Mouse (Mus musculus): ENCODE data around the gene Gm3336. TPM values are rescaled to one million over a fixed set of nuclear protein-coding genes. Genes with fewer than 3 reads are reported as not detected.
A peak's percentile ranks its signal among the peaks of the same experiment; 100 is the strongest.

The Gm3336 gene
- total RNA-seq, 1 experiment: 1.8 TPM

DNA sequence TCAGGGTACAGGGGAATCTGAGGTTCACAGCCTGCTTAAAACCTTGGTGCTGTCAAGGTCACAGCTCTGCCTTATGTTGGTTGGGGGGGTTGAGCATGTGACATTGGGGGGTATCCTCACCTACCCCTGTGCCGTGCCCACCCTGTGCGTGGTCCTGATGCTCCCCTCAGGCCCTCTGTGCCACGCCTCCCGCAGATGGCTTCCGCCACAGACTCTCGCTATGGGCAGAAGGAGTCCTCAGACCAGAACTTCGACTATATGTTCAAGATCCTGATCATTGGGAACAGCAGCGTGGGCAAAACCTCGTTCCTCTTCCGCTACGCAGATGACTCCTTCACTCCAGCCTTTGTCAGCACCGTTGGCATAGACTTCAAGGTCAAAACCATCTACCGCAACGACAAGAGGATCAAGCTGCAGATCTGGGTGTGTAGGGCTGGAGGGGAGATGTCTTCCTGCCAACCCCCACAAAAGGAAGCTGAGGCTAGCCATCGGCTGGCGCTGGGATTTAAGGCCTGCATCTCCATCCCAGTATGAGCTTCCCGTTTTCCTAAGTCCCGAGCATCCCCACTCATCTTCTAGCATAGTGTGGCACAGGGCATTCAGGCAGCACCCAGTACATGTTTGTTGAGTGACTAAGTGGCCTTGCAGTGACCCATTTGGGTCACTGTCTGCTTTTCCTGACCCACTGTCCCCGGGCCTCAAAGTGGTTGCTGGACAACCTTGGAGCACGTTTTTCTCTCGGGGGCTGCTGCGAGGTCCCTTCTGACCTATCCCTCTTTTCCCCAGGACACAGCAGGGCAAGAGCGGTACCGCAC, 37.5 kb downstream of the Gm3336 start:
- peaks cover 6 to 15% of the 10 kb centered on the region in 2 experiments; a peak in 3 of 4 replicates for H3K4me1 ChIP-seq (ENCODE audit: control insufficient read depth in 2 of 2, insufficient read depth in 2 of 2, low read length in 2 of 2, poor library complexity in 1 of 2)
- H3K9ac ChIP-seq (ENCODE audit: insufficient read depth, low read depth, low read length, poor library complexity, severe bottlenecking): no peak overlapping the region
- in situ Hi-C loops (cut with MboI; ENCODE audit: low sequenced_read_pairs in 2 of 2, unreplicated experiment in 2 of 2): loop anchor here in 1 of 2 experiments (5.0 kb wide), 1 partner anchor 39 kb away; the partner anchor contains the start of gene Gm3336
- H3K36me3 ChIP-seq (ENCODE audit: control insufficient read depth, insufficient read depth, low read length, poor library complexity, severe bottlenecking): peaks cover 3% of the 10 kb centered on the region; the same call in 1 of the 2 replicates
- no peaks in the 10 kb centered on the region for H3K9me3 ChIP-seq (ENCODE audit: control insufficient read depth, insufficient read depth, low read depth, low read length)
- no peak for DNase-seq (ENCODE audit: low read depth, low spot score)
- TF ChIP-seq HCFC1 (IDR thresholded peaks at IDR 0.05; ENCODE audit: borderline replicate concordance, insufficient read depth, low read length): no peak
- TF ChIP-seq MAFK (IDR thresholded peaks at IDR 0.05; ENCODE audit: insufficient read depth, low read depth, low read length): no peak
- no peak for TF ChIP-seq CHD2 (IDR thresholded peaks at IDR 0.05; ENCODE audit: low read depth, low read length)
- TF ChIP-seq ZC3H11A (IDR thresholded peaks at IDR 0.05; ENCODE audit: borderline replicate concordance, low read depth, low read length): no peak
- no peak for TF ChIP-seq ZNF384 (IDR thresholded peaks at IDR 0.05; ENCODE audit: low read depth, low read length)
- H3K27ac ChIP-seq (ENCODE audit: insufficient read depth, low read depth, low read length, poor library complexity, severe bottlenecking): no peak overlapping the region
- H3K4me3 ChIP-seq (ENCODE audit: insufficient read depth in 1 of 2, low read depth in 1 of 2, low read length in 2 of 2, poor library complexity in 1 of 2, severe bottlenecking in 1 of 2): no peak overlapping the region; a peak in 1 of 4 replicates

DNA sequence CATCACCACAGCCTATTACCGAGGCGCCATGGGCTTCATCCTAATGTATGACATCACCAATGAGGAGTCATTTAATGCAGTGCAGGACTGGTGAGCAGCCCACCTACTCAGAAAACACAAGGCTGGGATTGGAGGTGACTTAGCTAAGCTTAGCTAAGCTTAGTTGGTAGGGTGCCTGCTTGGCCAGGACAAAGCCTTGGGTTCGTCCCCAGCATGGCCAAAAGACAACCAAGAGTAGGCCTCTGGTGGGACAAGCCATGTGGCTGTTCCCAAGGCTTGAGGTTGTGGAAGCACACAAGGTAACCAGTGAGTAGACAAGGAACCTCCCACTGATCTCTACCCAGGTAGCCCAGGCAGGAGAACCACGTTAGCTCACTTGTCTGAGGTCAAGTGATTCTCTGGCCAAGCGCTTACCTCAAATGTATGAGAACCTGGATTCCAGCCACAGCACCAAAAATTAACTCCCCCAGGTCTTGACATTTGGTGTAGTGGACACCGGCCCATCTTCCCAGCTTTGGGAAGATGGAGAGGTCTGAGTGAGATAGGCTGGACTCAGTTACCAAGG, 38.2 kb downstream of the Gm3336 start:
- H3K36me3 ChIP-seq (ENCODE audit: control insufficient read depth, insufficient read depth, low read length, poor library complexity, severe bottlenecking): peaks cover 3% of the 10 kb centered on the region; the same call in 1 of the 2 replicates
- TF ChIP-seq HCFC1 (IDR thresholded peaks at IDR 0.05; ENCODE audit: borderline replicate concordance, insufficient read depth, low read length) (no peak), CHD2 (IDR thresholded peaks at IDR 0.05; ENCODE audit: low read depth, low read length) (no peak), ZNF384 (IDR thresholded peaks at IDR 0.05; ENCODE audit: low read depth, low read length) (no peak), ZC3H11A (IDR thresholded peaks at IDR 0.05; ENCODE audit: borderline replicate concordance, low read depth, low read length) (no peak), MAFK (IDR thresholded peaks at IDR 0.05; ENCODE audit: insufficient read depth, low read depth, low read length) (no peak)
- H3K9ac ChIP-seq (ENCODE audit: insufficient read depth, low read depth, low read length, poor library complexity, severe bottlenecking): no peak overlapping the region
- no peak for DNase-seq (ENCODE audit: low read depth, low spot score)
- no peak overlapping the region for H3K27ac ChIP-seq (ENCODE audit: insufficient read depth, low read depth, low read length, poor library complexity, severe bottlenecking)
- peaks cover 10 to 15% of the 10 kb centered on the region in 2 experiments for H3K4me1 ChIP-seq (ENCODE audit: control insufficient read depth in 2 of 2, insufficient read depth in 2 of 2, low read length in 2 of 2, poor library complexity in 1 of 2)
- H3K9me3 ChIP-seq (ENCODE audit: control insufficient read depth, insufficient read depth, low read depth, low read length): no peaks in the 10 kb centered on the region
- in situ Hi-C loops (cut with MboI; ENCODE audit: low sequenced_read_pairs in 2 of 2, unreplicated experiment in 2 of 2): loop anchor here in 1 of 2 experiments (5.0 kb wide), 1 partner anchor 39 kb away; the partner anchor contains the start of gene Gm3336
- no peak overlapping the region for H3K4me3 ChIP-seq (ENCODE audit: insufficient read depth in 1 of 2, low read depth in 1 of 2, low read length in 2 of 2, poor library complexity in 1 of 2, severe bottlenecking in 1 of 2)

DNA sequence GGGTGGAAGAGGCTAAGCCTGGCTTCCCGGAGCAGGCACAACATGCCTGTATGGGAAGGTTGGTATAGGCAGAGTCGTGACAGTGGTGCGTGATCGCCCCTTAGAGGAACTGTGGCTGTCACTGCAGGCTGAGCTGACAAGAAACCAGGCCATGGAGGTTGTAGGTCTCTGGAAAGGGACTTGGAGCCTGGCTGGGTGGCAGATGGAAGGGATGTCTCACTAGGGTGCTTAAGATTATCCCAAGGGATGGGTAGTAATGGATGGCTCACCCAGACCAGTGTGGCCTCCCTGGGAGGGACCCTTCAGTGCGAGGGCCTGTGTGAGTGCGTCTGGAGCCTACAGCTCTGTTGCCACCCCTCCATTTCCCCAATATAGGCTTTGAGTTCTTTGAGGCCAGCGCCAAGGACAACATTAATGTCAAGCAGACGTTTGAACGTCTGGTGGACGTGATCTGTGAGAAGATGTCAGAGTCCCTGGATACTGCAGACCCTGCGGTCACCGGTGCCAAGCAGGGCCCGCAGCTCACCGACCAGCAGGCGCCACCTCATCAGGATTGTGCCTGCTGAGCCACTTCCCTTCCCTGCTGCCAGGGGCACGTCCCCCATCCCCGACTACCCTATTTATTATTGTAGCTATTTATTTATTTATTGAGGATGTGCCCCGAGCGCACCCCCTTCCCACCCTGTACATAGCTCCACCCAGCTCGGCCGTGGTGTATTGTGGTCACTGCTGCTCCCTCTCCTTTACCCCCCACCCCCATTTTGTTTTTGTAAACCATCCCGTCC, 39.4 kb downstream of the Gm3336 start:
- TF ChIP-seq ZNF384 (IDR thresholded peaks at IDR 0.05; ENCODE audit: low read depth, low read length) (no peak), ZC3H11A (IDR thresholded peaks at IDR 0.05; ENCODE audit: borderline replicate concordance, low read depth, low read length) (peak; percentile 11; the same call in 1 of the 2 replicates)
- peaks cover 18% of the 10 kb centered on the region in 2 experiments for H3K4me1 ChIP-seq (ENCODE audit: control insufficient read depth in 2 of 2, insufficient read depth in 2 of 2, low read length in 2 of 2, poor library complexity in 1 of 2)
- no peak overlapping the region for H3K9ac ChIP-seq (ENCODE audit: insufficient read depth, low read depth, low read length, poor library complexity, severe bottlenecking)
- in situ Hi-C loops (cut with MboI; ENCODE audit: low sequenced_read_pairs in 2 of 2, unreplicated experiment in 2 of 2): loop anchor here in 1 of 2 experiments (5.0 kb wide), 1 partner anchor 40 kb away; the partner anchor contains the start of gene Gm3336
- DNase-seq (ENCODE audit: low read depth, low spot score): no peak
- no peak overlapping the region for H3K27ac ChIP-seq (ENCODE audit: insufficient read depth, low read depth, low read length, poor library complexity, severe bottlenecking)
- no peak overlapping the region for H3K4me3 ChIP-seq (ENCODE audit: insufficient read depth in 1 of 2, low read depth in 1 of 2, low read length in 2 of 2, poor library complexity in 1 of 2, severe bottlenecking in 1 of 2)
- H3K9me3 ChIP-seq (ENCODE audit: control insufficient read depth, insufficient read depth, low read depth, low read length): no peaks in the 10 kb centered on the region
- H3K36me3 ChIP-seq (ENCODE audit: control insufficient read depth, insufficient read depth, low read length, poor library complexity, severe bottlenecking): peaks cover 3% of the 10 kb centered on the region; the same call in 1 of the 2 replicates

DNA sequence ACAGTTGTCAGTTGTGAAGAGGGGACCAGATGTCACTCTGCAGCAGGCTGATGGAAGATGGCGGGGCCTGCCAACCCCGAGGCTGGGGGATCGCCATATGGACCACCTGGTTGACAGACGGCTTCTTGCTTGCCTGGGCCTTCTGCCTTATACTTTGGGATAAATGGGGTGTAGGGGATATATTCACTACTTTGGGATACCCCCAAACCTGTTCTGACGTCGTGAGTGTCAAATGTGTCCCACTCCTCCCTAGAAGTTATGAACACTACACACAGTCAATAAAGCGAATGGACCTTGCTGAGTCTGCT, 39.9 kb downstream of the Gm3336 start:
- H3K27ac ChIP-seq (ENCODE audit: insufficient read depth, low read depth, low read length, poor library complexity, severe bottlenecking): no peak overlapping the region
- no peak for DNase-seq (ENCODE audit: low read depth, low spot score)
- no peaks in the 10 kb centered on the region for H3K9me3 ChIP-seq (ENCODE audit: control insufficient read depth, insufficient read depth, low read depth, low read length)
- peaks cover 7% of the 10 kb centered on the region; the same call in 1 of the 2 replicates for H3K36me3 ChIP-seq (ENCODE audit: control insufficient read depth, insufficient read depth, low read length, poor library complexity, severe bottlenecking)
- TF ChIP-seq ZNF384 (IDR thresholded peaks at IDR 0.05; ENCODE audit: low read depth, low read length): no peak
- no peak for TF ChIP-seq ZC3H11A (IDR thresholded peaks at IDR 0.05; ENCODE audit: borderline replicate concordance, low read depth, low read length)
- TF ChIP-seq HCFC1 (IDR thresholded peaks at IDR 0.05; ENCODE audit: borderline replicate concordance, insufficient read depth, low read length): no peak
- TF ChIP-seq MAFK (IDR thresholded peaks at IDR 0.05; ENCODE audit: insufficient read depth, low read depth, low read length): no peak
- TF ChIP-seq CHD2 (IDR thresholded peaks at IDR 0.05; ENCODE audit: low read depth, low read length): no peak
- in situ Hi-C loops (cut with MboI; ENCODE audit: low sequenced_read_pairs in 2 of 2, unreplicated experiment in 2 of 2): loop anchor here in 1 of 2 experiments (5.0 kb wide), 1 partner anchor 41 kb away; the partner anchor contains the start of gene Gm3336
- H3K4me3 ChIP-seq (ENCODE audit: insufficient read depth in 1 of 2, low read depth in 1 of 2, low read length in 2 of 2, poor library complexity in 1 of 2, severe bottlenecking in 1 of 2): no peak overlapping the region
- H3K4me1 ChIP-seq (ENCODE audit: control insufficient read depth in 2 of 2, insufficient read depth in 2 of 2, low read length in 2 of 2, poor library complexity in 1 of 2): peaks cover 16 to 18% of the 10 kb centered on the region in 2 experiments
- no peak overlapping the region for H3K9ac ChIP-seq (ENCODE audit: insufficient read depth, low read depth, low read length, poor library complexity, severe bottlenecking)

Data from ES-E14 (cell line).